Mouse (Mus musculus) cerebellum, adult 11-12 months (tissue): ENCODE results near the gene Arl8a.

Experiments
- DNase-seq: peaks from one replicate; pipeline ENCODE4 v3.0.0; 2022

Arl8a gene

GRCm38 (mm10) chr1:135133678-135134435, 12.8 kb upstream of the Arl8a start:
- DNase-seq = no peak

- DNase-seq = no peak
Measured at GRCm38 (mm10) chr1:135135111-135135787, 11.4 kb upstream of the Arl8a start.

- DNase-seq = no peak
Measured at GRCm38 (mm10) chr1:135136500-135136899, 10.1 kb upstream of the Arl8a start.

- no peak for DNase-seq
Measured at GRCm38 (mm10) chr1:135139906-135140305, 6.7 kb upstream of the Arl8a start.

GRCm38 (mm10) chr1:135142452-135142851, 4.2 kb upstream of the Arl8a start:
- DNase-seq = no peak

- DNase-seq = no peak
Measured at GRCm38 (mm10) chr1:135143940-135144339, 2.7 kb upstream of the Arl8a start.

GRCm38 (mm10) chr1:135146946-135147701, 500 bp downstream of the Arl8a start:
- DNase-seq = peak; percentile 87

GRCm38 (mm10) chr1:135147702-135148058, 1.1 kb downstream of the Arl8a start:
- no peak for DNase-seq

GRCm38 (mm10) chr1:135148476-135148875, 1.9 kb downstream of the Arl8a start:
- DNase-seq = no peak

- DNase-seq = peak; percentile 48
Measured at GRCm38 (mm10) chr1:135148996-135149395, 2.4 kb downstream of the Arl8a start.

GRCm38 (mm10) chr1:135154011-135154410, 7.4 kb downstream of the Arl8a start:
- DNase-seq = no peak

GRCm38 (mm10) chr1:135154411-135154959, 7.9 kb downstream of the Arl8a start:
- peak; percentile 82 for DNase-seq

- no peak for DNase-seq
Measured at GRCm38 (mm10) chr1:135156300-135156699, 9.7 kb downstream of the Arl8a start.

GRCm38 (mm10) chr1:135158633-135159032, 12.0 kb downstream of the Arl8a start:
- peak; percentile 55 for DNase-seq

GRCm38 (mm10) chr1:135159074-135159473, 12.4 kb downstream of the Arl8a start:
- DNase-seq = peak; percentile 49

- no peak for DNase-seq
Measured at GRCm38 (mm10) chr1:135159556-135160123, 13.0 kb downstream of the Arl8a start.

GRCm38 (mm10) chr1:135160411-135161050, 13.9 kb downstream of the Arl8a start:
- DNase-seq = no peak

GRCm38 (mm10) chr1:135162720-135163119, 16.1 kb downstream of the Arl8a start:
- peak; percentile 52 for DNase-seq

- peak; percentile 35 for DNase-seq
Measured at GRCm38 (mm10) chr1:135167435-135167834, 20.8 kb downstream of the Arl8a start, which contains the start of gene Gpr37l1. TSS of gene Gpr37l1 (minus strand) at chr1:135167681.

GRCm38 (mm10) chr1:135168453-135169200, 22.0 kb downstream of the Arl8a start:
- DNase-seq = no peak

GRCm38 (mm10) chr1:135169556-135170224, 23.1 kb downstream of the Arl8a start:
- no peak for DNase-seq
